Mouse (Mus musculus) midbrain, postnatal 0 days (tissue): ENCODE measurements at regions not wholly inside any gene's neighbourhood (a gene's known extent, or its start where the extent isn't known, plus 50 kb on each side); places are given as distances from the start of the nearest gene placed in this dataset.
A peak's percentile ranks its signal among the peaks of the same experiment; 100 is the strongest.

Source experiments
- ATAC-seq: fragments of 200-750 bp; cut with Nextera tagmentation; 2 replicates; pipeline ENCODE4 v1.8.0; 2017; ENCODE audit warnings: moderate number of reproducible peaks, mild to moderate bottlenecking, moderate TSS enrichment, moderate library complexity; ENCODE audit not compliant: low FRiP score
- DNase-seq: peaks from one replicate; pipeline ENCODE4 v3.0.0-alpha.2; 2015; ENCODE audit warnings: low spot score
- H3K27ac ChIP-seq: fragments of 300-500 bp; sonication (generic); 2 replicates; pipeline ENCODE4 v1.5.1; 2014; ENCODE audit warnings: low read depth, mild to moderate bottlenecking, low read length, mixed read lengths
- H3K27me3 ChIP-seq: fragments of 300-500 bp; sonication (generic); 2 replicates; pipeline ENCODE4 v1.6.1; 2014; ENCODE audit warnings: low read length, control low read depth, mixed read lengths; ENCODE audit not compliant: insufficient read depth
- H3K36me3 ChIP-seq: fragments of 300-500 bp; sonication (generic); 2 replicates; pipeline ENCODE4 v1.6.1; 2014; ENCODE audit warnings: low read length, control low read depth, mixed read lengths; ENCODE audit not compliant: insufficient read depth
- H3K4me1 ChIP-seq: fragments of 300-500 bp; sonication (generic); 2 replicates; pipeline ENCODE4 v1.6.1; 2014; ENCODE audit warnings: mild to moderate bottlenecking, control low read depth, antibody characterized with exemption, low read length, mixed read lengths; ENCODE audit not compliant: insufficient read depth
- H3K4me2 ChIP-seq: fragments of 300-500 bp; sonication (generic); 2 replicates; pipeline ENCODE4 v1.6.1; 2014; ENCODE audit warnings: low read depth, mild to moderate bottlenecking, low read length, mixed read lengths; ENCODE audit not compliant: poor library complexity, severe bottlenecking
- H3K4me3 ChIP-seq: fragments of 300-500 bp; sonication (generic); 2 replicates; pipeline ENCODE4 v1.5.1; 2014; ENCODE audit warnings: low read depth, mild to moderate bottlenecking, low read length, moderate library complexity
- H3K9ac ChIP-seq: fragments of 300-500 bp; sonication (generic); replicated peaks from 2 replicates; pipeline ENCODE4 v1.6.1; 2014; ENCODE audit warnings: mild to moderate bottlenecking, low read length, moderate library complexity, mixed read lengths; ENCODE audit not compliant: poor library complexity, severe bottlenecking
- H3K9me3 ChIP-seq: fragments of 300-500 bp; sonication (generic); 2 replicates; pipeline ENCODE4 v1.6.1; 2016; ENCODE audit warnings: low read length, control low read depth
- CTCF ChIP-seq: IDR thresholded peaks from 2 replicates; pipeline ENCODE4 v1.5.1; 2016; ENCODE audit warnings: antibody characterized with exemption, mild to moderate bottlenecking
- WGBS: fragments of 180-500 bp; shearing (Covaris S2); extraction: QIAGEN DNeasy Blood & Tissue Kit; methylation state at CpG from one replicate; pipeline ENCODE4 v1.1.7; 2014; 5-methylcytosine and 5-hydroxymethylcytosine counted together

DNA sequence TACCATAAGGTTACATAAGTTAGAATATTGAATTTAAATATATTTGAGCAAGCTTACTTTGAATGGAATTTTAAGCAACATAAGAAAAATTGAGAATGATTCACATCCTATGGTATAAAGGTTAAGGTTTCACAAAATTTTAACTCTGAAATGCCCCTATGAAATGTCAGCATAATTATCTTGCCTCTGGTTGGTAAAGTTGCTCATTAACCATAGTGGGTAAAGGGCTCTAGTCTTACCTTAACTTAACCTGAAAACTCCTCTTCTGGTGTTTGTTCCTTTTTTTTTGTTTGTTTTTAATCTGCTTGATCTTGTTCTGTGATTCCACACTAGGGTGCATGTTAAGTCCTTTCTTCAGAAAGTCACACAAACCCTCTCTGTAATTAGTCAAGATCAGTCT lies 218.5 kb upstream of the Mpdz start:
- TF ChIP-seq CTCF, result no peak
- ATAC-seq, result no peak
- Histone ChIP-seq H3K9ac (no peak overlapping the region), H3K9me3 (no peaks in the 10 kb centered on the region), H3K4me1 (no peaks in the 10 kb centered on the region), H3K36me3 (no peaks in the 10 kb centered on the region), H3K27ac (no peak overlapping the region), H3K4me2 (no peak overlapping the region), H3K4me3 (no peak overlapping the region), H3K27me3 (no peaks in the 10 kb centered on the region)
- no peak for DNase-seq

DNA sequence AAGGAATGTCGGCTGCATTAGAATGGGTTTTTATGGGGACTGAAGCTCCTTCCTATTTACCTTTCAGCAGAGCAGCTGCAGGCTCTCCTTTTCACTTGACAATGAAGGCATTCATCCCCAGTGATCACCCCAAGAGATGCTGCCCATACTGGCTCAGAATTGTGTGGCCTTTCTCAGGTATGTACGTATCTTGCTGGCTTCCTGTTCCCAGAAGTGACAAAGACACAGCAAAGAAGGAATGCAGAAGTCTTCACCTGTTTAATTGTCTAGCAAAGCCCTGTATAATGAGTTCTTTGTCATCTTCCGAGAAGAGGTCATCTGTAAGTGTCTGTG lies 185.8 kb upstream of the Mpdz start:
- H3K27me3 ChIP-seq, result no peaks in the 10 kb centered on the region
- H3K4me2 ChIP-seq, result no peak overlapping the region
- H3K27ac ChIP-seq, result no peak overlapping the region
- no peaks in the 10 kb centered on the region for H3K9me3 ChIP-seq
- no peaks in the 10 kb centered on the region for H3K4me1 ChIP-seq
- ATAC-seq, result no peak
- DNase-seq, result no peak
- H3K36me3 ChIP-seq, result no peaks in the 10 kb centered on the region
- TF ChIP-seq CTCF, result no peak
- H3K4me3 ChIP-seq, result no peak overlapping the region
- H3K9ac ChIP-seq, result no peak overlapping the region
- WGBS, result 66% methylated on average over 3 of the region's 3 CpGs

DNA sequence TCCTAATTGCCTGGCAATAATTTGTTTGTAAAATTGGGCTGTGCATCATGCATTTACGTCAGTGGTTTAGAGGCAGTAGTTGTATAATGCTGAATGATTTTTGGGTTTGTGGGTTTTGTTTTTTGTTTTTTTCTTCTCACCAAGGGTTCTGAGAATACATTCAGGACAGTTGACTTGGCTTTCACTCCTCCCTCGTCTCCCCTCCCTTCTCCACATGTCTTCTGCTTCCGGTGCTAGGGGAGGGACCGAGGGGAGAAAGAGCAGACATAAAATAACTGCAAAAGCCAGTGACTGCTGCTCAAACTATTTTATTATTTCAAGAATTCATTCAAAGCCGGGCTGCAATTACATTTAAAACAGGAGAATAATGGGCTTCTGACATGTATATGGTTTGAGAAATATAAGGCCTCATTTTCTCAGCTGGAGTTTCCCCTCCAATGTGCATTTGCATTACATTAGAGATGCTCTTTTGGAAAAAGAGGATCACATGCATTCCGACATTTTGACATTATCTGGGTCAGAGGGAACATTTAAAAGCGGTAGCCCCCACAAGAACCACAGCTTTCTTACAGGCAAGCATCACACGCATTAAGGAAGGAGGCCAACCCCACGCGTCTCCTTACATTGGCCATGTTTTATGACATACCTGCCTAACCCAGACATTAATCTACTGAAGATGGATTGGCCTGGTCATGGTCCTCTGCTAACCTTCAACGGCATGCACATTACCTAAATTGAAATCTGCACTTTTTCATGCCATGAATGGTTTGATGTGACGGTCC lies 185.3 kb upstream of the Mpdz start:
- no peaks in the 10 kb centered on the region for H3K4me1 ChIP-seq
- no peak overlapping the region for H3K4me3 ChIP-seq
- H3K4me2 ChIP-seq, result no peak overlapping the region
- no peak overlapping the region for H3K9ac ChIP-seq
- no peaks in the 10 kb centered on the region for H3K36me3 ChIP-seq
- no peak overlapping the region for H3K27ac ChIP-seq
- WGBS, result 72% methylated on average over 12 of the region's 12 CpGs
- no peaks in the 10 kb centered on the region for H3K27me3 ChIP-seq
- TF ChIP-seq CTCF, result no peak
- DNase-seq (no peak), ATAC-seq (no peak)
- no peaks in the 10 kb centered on the region for H3K9me3 ChIP-seq

DNA sequence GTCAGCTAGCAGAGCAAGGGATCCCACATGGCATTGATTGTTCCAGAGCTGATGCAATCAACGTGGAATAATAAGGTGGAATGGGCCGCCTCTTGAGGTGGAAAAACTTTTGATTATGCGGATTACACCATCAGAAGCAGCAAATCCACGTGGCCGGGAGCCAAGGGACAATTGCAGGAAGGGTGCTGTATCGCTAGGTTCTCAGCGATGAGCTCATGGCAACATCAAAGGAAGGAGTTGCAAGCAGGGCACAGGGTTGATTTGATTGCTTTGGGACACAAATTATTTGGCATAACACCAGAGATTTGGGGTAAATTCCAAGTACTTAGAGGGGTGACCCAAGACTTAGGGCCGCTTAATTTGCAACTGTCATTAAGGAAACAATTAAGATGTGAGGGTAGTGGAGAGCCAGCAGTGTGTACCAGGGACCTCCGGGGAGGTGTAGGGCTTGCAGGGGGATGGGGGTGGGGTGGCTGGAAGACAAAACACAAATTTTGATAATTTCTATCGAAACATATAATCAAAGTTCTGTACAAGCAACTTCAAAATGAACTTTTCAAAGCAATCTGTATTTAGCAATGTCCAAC lies 182.8 kb upstream of the Mpdz start:
- TF ChIP-seq CTCF, result no peak
- Histone ChIP-seq H3K27me3 (no peaks in the 10 kb centered on the region), H3K36me3 (no peaks in the 10 kb centered on the region), H3K4me2 (no peak overlapping the region), H3K27ac (no peak overlapping the region), H3K4me3 (no peak overlapping the region), H3K4me1 (no peaks in the 10 kb centered on the region), H3K9me3 (no peaks in the 10 kb centered on the region), H3K9ac (no peak overlapping the region)
- ATAC-seq (no peak), DNase-seq (peak; percentile 17)
- WGBS, result 54% methylated on average over 10 of the region's 10 CpGs

DNA sequence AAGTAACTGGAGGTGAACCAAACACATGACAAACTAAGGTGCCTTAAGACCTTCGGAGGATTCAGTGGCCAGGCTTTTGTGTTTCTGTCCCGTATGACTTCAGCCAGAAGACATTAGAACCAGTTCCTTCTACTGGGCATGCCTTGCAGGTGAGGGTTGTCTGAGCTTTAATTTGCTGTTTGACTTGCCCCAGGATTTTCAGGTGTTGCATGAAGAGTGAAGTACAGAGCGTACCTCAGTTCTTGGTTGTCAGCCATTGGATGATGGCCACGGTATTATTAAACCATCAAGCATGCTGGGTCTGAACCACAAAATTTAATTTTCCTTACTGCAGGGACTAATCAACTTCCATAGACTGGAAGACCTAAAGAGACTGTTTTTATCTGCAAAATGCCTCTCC lies 181.5 kb upstream of the Mpdz start:
- DNase-seq, result no peak

DNA sequence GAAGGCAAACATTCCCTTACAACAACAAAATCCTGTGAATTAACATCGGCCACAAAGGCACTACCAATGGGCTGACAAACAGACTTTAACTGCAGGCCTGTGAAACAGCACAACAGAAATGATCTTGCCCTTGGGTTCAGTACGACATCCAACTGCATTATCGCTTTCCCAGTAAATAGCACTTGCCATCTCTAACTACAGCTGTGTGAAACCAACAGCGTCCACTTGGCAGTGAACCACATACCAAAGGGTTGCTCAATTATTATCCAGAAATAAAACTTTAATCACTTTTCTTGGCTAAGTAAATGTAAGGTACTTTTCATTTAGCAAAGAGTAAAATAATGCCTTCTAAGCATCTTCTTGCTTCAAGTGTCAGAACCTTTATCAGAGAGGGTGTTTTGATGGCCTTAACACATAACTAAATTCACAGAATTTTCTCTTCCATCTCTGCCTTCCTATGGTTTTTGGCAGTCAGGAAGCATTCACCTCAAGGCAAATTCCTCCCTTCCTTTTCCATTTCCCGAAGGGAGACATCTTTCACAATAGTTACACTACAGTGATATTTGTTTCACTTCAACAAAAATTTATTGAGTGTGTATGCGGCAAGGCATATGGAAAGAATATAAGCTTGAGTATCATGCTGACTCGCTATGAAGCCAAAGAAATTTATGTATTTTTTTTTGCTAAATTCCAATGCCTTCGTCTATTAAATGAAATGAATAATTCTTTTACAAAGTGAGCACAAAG lies 178.9 kb upstream of the Mpdz start:
- ATAC-seq (no peak), DNase-seq (no peak)
- H3K4me1 ChIP-seq, result no peaks in the 10 kb centered on the region
- no peaks in the 10 kb centered on the region for H3K36me3 ChIP-seq
- H3K27me3 ChIP-seq, result no peaks in the 10 kb centered on the region
- WGBS, result 91% methylated on average over 8 of the region's 8 CpGs
- no peak overlapping the region for H3K4me3 ChIP-seq
- no peak overlapping the region for H3K27ac ChIP-seq
- no peak for TF ChIP-seq CTCF
- no peaks in the 10 kb centered on the region for H3K9me3 ChIP-seq
- H3K9ac ChIP-seq, result no peak overlapping the region
- H3K4me2 ChIP-seq, result no peak overlapping the region

More for the DNA sequence above, 181.5 kb upstream of the Mpdz start:
- no peak for ATAC-seq
- Histone ChIP-seq H3K4me3 (no peak overlapping the region), H3K4me1 (no peaks in the 10 kb centered on the region), H3K4me2 (no peak overlapping the region), H3K27me3 (no peaks in the 10 kb centered on the region), H3K27ac (no peak overlapping the region), H3K9ac (no peak overlapping the region), H3K36me3 (no peaks in the 10 kb centered on the region), H3K9me3 (no peaks in the 10 kb centered on the region)
- 94% methylated on average over 4 of the region's 4 CpGs for WGBS
- TF ChIP-seq CTCF, result no peak
